Mouse (Mus musculus) ovary, adult 18-20 months (tissue): ENCODE results near the gene Nfatc3.

Experiments used
- DNase-seq: peaks from one replicate; pipeline ENCODE4 v3.0.0; 2022; ENCODE audit warnings: low spot score, mixed read lengths

Gene Nfatc3

DNA sequence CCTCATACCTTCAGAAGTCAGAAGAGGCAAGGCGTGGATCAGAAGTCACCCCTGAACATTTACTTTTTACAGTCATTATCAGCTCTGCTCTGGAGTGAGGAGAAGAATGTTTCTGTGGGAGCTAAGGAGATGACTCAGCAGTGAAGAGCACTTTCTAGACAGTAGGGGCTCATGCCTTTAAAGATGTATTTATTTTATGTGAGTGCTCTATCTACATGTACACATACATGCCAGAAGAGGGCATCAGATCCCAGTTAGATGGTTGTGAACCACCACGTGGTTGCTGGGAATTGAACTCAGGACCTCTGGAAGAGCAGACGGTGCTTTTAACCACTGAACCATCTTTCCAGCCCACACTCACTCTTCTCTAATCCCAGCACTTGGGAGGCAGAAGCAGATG, 68.4 kb downstream of the Nfatc3 start:
- no peak for DNase-seq

DNA sequence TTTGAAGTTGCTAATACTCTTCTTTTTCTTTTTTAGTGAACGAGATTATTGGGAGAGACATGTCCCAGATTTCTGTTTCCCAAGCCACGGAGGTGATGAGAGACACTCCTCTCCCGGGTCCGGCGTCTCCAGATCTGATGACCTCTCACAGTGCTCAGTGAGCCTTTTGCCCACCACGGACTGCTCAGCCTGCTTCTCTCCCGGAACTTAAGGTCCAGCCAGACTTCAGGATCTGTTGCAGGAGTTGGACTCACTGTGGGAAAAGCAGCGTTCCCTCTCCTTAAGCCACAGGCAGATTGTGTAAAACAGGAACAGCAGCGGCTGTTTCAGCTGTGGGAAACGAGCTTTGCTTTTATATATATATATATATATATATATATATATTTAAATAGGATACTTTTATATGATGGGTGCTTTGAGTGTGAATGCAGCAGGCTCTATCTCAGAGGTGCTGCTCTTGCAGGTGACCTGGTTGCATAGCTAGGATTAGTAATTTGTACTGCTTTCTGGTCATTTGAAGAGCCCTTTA, 69.3 kb downstream of the Nfatc3 start:
- no peak for DNase-seq

DNA sequence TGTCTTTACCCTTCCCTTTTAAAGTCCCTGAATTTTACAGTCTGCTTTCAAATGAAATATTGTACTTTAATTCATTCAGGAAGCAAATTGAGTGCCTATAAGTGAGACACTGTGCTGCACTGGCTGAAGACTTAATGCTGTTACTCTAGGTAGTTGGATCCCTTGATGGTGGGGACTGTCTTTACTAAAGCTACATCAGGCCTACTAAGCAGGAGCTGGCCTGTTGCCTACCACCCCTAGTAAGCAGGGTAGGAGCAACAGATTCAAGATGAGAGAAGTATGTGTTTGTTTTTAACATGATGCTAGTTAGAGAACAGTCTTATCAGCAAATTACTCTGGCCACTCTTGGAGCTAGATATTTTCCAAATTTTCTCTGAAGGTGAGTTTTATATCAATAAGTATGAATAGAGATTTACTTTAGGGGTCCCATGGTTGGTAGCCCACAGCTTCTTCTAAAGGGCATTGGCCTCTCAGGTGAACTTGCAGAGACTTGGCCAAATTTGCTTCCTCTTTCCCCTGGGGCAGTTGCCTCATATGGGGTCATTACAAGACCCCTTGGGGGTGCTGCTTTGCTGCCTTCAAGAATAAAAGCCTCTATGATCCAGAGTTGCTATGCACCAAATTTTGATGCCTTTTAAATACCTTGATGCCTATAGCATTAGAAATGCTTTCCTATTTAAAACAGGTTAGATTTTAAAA, 70.7 kb downstream of the Nfatc3 start:
- DNase-seq, result no peak

DNA sequence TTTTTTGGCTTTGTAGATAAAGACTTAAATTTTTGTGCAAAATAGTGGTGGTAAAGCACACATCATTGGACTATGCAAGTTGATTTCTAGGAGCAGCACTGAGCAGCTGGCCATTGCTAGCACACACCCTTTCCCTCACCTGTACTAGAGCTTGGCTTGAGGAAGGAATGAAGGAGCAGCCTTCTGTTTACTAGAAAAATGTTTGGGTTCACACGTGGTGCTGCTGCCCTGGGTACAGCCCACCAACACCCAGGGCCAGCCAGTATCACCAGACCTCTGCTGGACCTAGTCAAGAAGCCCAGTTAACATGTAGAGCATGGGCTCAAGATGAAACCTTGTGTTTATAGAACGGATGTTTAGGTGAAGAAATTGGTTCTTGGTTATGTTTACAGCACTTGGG, 71.4 kb downstream of the Nfatc3 start:
- no peak for DNase-seq

DNA sequence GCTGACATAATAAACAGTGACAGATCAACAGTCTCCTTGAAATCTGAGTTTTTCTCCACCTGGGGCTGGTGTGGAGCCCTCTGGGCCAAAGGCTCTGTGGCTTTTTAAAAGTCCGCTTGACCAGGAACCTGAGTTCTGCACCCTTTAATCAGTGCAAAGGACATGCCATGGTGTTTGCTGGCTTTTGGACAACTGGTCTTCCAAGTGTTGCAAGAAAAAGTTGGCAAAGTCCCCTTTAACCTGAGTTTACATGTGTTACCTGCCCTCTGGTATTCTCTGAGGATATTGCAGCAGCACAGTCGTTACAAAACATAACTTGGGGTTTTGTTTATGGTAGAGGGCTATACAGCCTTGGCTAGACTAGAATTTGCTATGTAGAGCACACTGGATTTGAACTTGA, 71.9 kb downstream of the Nfatc3 start:
- DNase-seq, result no peak

DNA sequence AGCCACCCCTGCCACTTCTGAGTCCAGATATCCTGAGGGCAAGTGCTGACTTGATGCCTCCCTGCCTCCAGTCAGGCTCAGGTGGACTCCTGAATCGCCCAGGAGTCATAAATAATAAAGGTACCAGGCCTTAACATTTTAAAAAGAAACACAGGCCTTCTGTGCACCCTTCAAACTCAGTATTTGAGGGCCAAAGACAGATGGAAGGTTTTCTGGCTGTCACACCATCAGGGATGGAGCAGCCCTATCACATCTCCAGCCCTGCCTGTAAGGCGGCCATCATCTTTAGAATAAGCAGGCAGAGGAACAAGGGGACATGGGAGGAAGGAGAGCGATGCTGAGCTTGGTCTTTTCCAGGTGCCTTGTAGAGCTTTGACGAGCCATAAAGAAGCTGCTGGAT, 72.4 kb downstream of the Nfatc3 start:
- no peak for DNase-seq

DNA sequence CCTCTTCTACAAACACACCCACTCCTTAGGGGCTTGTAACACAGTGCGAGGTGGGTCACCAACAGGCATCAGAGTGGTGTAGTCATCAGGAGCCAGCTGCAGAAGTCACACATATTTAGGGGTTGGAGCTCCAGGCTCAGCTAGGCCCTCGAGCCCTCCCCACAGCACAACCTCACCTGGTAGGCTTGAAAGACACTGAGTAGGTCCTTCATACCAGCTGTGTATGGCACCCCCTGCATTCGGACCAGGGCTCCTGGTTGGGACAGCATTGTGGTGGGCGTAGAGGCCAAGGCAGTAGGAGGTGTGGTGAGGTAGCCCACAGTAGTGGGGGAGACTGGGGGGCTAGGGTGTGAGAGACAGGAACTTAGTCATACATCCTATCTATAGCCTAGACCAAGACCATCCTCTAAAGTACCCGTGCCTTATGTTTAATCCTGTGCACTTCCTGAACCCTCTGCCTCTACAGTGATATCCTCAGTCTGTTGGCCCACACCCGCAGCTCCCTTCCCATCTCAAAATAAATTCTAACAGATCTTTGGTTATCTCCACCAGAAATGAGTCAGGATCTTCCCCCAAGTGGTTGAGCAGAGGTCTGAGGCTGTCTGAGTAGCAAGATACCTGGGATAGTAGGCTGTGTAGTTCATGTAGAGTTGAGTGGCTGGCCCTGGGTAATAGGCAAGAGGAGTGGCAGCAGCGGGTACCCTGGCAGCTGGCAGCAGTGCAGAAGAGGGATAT, 73.0 kb downstream of the Nfatc3 start:
- DNase-seq, result no peak

DNA sequence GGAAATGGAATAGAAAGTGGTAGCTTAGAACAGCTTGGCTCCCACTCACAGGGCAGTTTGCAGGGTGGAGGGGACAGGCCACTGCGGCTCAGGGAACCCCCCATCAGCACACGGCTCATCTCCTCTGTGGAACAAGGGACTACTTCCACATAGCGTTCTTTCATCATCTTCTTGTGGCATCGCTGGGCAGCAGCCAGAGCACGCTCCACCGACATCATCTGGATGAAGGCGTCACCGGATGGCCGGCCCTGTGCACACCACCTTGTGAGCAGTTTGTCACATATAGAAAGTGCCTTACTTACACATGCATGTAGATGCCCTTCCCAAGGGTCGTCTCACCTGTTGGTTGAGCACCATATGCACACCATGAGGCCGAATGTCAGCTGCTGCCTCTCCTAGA, 73.7 kb downstream of the Nfatc3 start:
- DNase-seq, result no peak

DNA sequence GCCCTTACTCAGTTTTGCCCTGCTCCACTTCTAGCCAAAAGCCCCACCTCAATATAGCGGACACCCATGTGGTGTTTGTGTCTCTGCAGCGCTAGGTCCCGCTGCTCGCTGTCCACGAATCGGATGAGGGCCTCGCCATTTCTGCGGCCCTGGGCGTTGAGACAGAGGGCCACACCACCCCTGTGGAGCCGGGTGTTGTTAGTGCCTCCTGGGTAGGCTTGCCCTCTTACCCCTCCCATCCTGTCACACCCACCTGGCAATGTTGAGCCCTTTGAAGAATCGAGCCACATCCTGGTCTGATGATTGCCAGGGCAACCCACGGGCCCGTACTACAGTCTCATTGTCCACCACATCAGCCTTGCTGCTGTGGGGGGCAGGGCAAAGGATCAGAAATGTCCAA, 74.9 kb downstream of the Nfatc3 start:
- DNase-seq, result no peak

DNA sequence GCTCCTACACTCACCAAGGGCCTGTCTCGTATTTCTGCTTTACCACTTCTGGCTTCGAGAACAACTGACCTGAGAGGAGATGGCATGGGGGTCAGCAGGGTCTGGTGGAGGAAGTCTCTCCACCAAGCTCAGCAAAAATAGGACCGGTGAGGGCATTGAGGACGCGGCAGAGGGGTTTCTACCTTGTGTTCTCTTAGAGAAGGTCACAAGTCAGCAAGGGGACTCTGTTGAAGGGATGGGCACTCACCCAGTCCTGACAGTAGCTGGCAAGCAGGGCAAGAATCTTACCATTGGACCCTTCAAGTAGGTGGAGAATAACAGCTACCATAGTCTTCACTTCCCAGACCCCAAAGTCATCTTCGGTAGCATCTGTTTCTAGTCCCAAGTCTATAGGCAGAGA, 75.3 kb downstream of the Nfatc3 start:
- DNase-seq, result no peak

DNA sequence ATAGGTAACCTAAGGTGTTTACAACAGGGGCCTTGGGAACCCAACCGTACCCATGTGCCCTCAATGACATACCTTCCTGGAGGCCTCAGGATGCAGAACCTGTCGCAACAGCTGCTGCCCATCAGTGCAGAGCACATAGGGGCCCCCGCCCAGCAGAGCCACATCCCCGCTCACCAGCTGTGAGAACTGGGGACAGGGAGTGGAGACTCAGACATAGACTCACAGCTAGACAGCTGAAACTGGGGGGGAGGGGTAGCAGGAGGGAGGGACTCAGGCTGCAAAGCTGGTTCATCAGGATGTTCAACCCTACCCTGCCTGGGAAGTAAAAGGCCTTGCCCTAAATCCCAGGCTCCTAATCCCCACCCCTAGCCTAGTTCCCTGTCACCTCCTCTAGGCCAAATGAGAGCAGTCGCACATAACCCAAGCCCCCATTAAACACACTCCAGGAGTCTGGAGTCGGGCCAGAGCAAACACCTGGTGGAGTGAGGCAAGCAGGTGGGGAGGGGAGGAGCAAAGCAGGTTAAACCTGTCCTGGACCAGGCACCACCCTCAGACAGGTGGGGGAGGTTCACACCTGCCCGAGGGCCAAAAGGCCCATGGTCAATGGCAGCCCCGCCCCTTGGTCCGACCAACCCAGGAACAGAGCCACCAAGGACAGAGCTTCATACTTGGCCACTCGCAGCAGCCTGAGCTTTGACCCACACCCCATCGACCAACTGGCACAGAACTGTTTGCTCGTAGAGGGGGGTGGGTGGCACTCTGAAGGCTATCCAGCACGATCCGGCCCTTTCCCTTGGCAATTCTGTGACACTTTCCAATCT, 76.3 kb downstream of the Nfatc3 start:
- peak; percentile 51 for DNase-seq

DNA sequence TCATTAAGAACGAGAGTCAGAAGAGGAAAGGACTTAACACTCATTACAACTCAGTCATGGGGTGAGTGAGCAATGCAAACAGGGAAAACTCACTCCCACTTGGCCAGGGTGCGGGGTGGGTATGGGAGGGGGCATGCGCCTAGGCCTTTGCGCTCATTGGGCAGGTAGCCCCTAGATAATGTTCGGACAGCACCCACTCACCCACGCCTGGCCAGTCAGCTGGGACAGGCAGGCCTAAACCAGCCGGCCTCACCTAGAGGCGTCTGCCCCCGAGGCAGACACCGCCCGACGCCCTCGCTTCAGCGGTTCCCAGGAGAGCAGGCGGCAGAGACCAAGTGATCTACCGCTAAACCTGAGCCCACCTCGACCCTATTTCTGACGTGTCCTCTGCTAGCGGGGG, 77.0 kb downstream of the Nfatc3 start:
- no peak for DNase-seq

DNA sequence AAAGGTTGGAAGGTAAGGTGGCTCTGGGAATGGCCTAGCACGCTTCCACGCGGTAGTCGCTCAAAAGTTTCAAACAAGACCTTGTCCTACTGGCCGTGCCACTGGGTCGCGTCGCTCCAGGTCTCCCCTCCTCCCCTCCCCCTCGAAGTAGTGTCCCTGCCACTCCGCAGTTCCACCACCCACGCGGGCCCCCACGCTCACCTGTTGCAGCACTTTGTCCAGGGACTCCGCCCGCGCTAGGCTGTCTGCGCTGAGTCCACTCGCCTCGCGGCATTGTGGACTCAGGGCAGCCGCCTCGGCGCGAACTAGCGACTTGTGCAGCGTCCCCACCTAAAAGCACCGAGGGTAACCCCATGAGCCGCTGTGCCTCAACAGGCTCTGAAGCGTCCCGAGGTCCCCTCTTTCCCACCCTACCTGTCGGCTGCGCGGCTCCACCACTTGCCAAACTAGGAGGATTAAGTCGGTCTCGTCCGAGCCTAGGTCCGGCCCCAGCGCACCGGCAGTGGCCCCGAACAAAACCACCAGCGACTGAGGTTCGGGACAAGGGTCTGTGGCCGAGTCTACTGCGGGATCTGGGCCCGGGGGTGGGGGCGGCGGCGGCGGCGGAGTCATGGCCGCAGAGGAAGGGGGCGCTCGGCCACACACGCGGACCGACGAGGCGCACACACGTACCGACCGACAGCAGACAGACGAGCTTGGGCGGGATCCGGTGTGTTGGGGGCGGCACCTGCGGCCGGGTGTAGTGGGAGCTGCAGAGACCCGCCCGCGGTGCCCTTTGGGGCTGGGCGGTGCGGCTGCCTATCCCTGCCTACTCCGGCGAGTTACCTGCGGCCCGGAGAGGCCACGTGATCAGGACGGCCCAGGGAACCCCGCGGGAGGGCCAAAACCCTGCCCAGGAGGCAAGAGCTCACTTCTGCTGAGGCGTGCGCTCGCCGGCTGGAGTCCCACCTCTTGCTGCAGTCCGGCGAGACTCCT, 77.8 kb downstream of the Nfatc3 start, which contains the start of gene Esrp2:
Gene Esrp2 (minus strand): TSS at position 819 of the 975 bp plus-strand sequence.
- DNase-seq, result peak; percentile 62

DNA sequence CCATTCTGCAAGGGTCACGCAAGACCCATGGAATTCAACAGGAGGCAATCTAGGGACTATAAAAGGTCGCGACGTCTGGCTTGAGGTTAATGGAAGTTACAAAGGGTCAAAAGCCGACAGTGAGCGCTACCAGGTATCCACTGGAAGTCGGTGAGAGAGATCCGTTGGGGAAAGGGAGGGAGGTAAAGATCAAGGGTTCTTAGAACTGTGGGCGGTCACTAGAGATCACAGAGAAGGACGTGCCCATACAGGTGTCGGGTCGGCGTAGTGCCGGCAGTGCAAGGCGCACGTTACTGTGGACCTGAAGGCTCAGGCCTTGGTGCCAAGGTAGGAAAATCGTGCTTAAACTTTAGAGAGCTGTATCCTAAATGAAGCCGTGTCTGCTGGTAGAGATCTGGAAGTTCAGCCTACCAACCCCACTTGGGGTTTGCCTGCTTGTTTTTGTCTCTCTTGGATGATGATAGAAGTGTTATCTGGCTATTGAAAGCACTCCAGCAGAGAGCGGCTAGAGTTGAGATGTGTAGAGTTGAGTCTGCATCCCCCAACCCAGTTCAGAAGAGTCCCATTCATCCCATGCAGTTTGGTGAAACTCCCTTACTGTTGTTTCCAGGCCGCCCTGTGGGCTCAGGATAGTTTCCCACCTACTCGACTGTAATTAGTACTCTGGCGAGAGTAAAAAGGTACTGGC, 78.7 kb downstream of the Nfatc3 start:
- no peak for DNase-seq

DNA sequence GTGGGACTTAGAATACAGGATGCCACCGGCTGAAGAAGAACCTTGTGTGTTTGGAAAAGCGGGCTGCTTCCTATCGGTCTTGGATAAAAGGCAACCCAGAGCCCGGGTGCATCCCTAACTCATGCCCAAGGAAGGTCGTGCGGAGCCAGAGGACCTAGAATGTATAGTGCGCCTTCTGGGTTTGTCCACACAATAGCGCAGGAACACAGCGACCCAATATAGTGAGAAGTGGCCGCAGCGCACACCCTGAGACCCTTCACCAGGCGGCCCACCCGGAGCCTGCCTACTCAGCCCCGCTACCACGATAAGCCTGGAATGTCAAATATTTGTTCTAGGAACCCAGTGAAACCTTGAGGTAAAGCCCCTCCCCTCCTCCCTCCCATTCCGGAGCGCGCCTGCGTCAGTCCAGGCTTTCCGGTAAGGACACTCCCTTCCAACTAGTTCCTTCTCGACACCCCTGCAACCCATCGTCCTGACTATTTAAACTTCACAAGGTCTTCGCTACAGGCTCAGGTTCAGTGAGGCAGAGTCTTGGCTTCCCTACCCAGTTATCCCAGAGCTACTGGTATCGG, 79.4 kb downstream of the Nfatc3 start:
- peak; percentile 80 for DNase-seq

DNA sequence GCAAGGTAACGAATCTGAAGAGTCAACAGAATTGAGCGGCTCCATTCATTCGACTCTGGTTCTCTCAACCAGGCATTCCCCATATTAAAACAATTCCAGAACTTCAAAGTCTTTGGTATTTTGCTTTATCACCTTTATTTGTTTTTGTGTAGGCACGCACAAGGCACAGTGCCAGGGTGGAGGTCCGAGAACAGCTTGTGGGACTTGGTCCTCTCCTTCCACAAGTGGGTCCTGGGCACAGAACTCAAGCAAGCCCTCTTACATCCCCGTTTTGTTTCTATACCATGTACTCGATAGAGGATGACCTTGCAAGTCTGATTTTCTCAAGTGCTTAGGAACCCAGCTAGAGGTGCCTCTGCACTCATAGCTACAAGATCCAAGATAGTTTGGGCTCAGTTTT, 80.0 kb downstream of the Nfatc3 start:
- no peak for DNase-seq

DNA sequence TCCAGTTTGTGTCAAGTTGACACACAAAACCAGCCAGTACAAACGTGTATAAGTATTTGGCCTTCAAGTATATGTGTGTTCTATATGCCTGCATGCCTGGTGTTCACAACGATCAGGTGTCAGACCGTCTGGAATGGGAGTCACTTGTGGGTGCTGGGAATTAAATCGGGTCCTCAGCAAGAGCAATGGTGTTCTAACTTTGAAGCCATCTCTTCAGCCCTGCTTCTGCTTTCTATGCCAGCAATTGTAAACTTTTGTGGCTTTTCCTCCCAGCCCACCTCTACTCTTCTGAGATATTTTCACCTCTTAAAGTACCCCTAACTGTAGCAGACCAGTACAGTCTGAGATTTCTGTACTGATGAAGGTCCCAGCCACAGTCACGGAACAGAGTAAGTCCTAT, 81.6 kb downstream of the Nfatc3 start:
- DNase-seq, result no peak

DNA sequence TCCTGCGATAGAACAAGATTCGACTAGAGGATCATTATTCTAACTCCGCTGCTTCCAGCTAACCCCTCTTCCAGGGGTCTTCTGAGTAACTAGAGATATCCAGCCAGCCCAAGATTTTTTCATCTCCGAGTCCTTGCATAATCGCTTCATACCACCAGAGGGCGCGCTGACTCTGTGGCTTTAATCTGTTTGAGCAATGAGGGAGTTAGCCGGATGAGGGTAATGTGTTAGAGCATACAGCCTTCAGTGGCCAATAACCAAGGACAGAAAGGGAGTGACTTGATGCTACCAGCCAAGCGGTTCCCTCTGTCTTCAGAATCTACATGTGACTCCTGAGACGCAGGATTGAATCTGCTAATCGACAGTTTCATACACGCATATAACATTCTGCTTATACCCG, 82.1 kb downstream of the Nfatc3 start:
- DNase-seq, result peak; percentile 64

DNA sequence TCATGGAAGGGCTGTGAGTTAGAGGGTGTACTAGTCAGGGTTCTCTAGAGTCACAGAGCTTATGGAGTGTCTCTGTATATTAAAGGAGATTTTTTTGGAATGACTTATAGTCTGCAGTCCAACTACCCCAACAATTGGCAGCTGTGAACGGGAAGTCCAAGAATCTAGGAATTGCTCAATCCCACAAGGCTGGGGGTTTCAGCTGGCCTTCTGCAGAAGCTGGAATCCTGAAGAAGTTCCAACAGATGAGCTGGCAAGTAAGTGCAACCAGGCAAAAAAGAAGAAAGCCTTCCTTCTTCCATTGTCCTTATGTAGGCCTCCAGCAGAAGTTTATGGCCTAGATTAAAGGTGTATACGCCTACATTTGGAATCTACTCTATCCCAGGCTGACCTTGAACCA, 86.7 kb downstream of the Nfatc3 start:
- no peak for DNase-seq

DNA sequence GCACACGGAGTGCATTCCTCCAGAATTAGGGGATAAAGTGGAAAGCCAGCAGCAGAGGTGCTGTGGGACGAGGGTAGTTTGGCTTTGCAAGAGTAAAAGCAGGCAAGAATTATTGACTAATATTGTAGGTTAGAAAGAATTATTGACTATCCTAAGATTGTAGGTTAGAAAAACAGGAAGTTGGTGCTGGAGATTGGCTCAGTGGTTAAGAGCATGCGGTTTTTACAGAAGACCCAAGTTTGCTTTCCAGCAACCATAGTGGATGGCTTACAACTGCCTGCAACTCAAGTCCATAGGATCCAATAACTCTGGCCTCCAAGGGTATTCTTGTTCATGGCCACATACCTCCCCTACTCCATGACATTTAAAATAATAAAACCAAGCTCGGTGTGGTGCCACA, 87.4 kb downstream of the Nfatc3 start:
- DNase-seq, result no peak
